Mouse (Mus musculus) ES-Bruce4 (cell line): Measurements from ENCODE around the gene Slc2a3.

Source experiments
- CTCF ChIP-seq: IDR thresholded peaks from one replicate; pipeline ENCODE4 v1.8.1; 2011; ENCODE audit warnings: low read depth, low read length
- EP300 ChIP-seq: IDR thresholded peaks from 2 replicates; pipeline ENCODE4 v1.6.1; 2011; ENCODE audit warnings: low read depth, low read length; ENCODE audit not compliant: insufficient read depth
- POLR2A ChIP-seq: IDR thresholded peaks from one replicate; pipeline ENCODE4 v1.8.1; 2011; ENCODE audit warnings: low read length; ENCODE audit not compliant: insufficient read depth

- TF ChIP-seq POLR2A, result no peak
- no peak for TF ChIP-seq CTCF
- no peak for TF ChIP-seq EP300
Measured at GRCm38 (mm10) chr6:122782164-122782563, 19.3 kb downstream of the Slc2a3 start.
